Mouse (Mus musculus): Measurements from ENCODE around the gene Tctn3.
"Not testable (repeated sequence)": the region's sequence is repeated elsewhere in the genome, so short reads cannot be mapped to it uniquely, and the experiment has no call there.

The Tctn3 gene

GRCm38 (mm10) chr19:40621616-40622015 is 9.6 kb upstream of the Tctn3 start:
- DNase-seq, result not testable (repeated sequence)

- DNase-seq, result no peak
Measured at GRCm38 (mm10) chr19:40616021-40616420, 4.0 kb upstream of the Tctn3 start.

- DNase-seq, result no peak
Measured at GRCm38 (mm10) chr19:40614811-40615210, 2.8 kb upstream of the Tctn3 start.

- no peak for DNase-seq
Measured at GRCm38 (mm10) chr19:40607676-40608075, 4.4 kb downstream of the Tctn3 start.

GRCm38 (mm10) chr19:40605189-40605588 is 6.8 kb downstream of the Tctn3 start:
- no peak for DNase-seq

- no peak for DNase-seq
Measured at GRCm38 (mm10) chr19:40601870-40602269, 10.2 kb downstream of the Tctn3 start.

GRCm38 (mm10) chr19:40600846-40601245 is 11.2 kb downstream of the Tctn3 start:
- DNase-seq, result not testable (repeated sequence)

GRCm38 (mm10) chr19:40595831-40596230 is 16.2 kb downstream of the Tctn3 start:
- DNase-seq, result no peak

- DNase-seq, result no peak
Measured at GRCm38 (mm10) chr19:40595231-40595630, 16.8 kb downstream of the Tctn3 start.

- no peak for DNase-seq
Measured at GRCm38 (mm10) chr19:40589530-40589880, 22.5 kb downstream of the Tctn3 start.

- DNase-seq, result peak; percentile 94
Measured at GRCm38 (mm10) chr19:40588847-40589529, 23.0 kb downstream of the Tctn3 start.

GRCm38 (mm10) chr19:40588293-40588654 is 23.8 kb downstream of the Tctn3 start, which contains the start of gene Aldh18a1:
TSS of gene Aldh18a1 (minus strand) at chr19:40588463.
- peak; percentile 97 for DNase-seq

GRCm38 (mm10) chr19:40587491-40588292 is 24.3 kb downstream of the Tctn3 start:
- peak; percentile 3 for DNase-seq

- no peak for DNase-seq
Measured at GRCm38 (mm10) chr19:40586908-40587307, 25.1 kb downstream of the Tctn3 start.

- no peak for DNase-seq
Measured at GRCm38 (mm10) chr19:40581662-40582061, 30.4 kb downstream of the Tctn3 start.

GRCm38 (mm10) chr19:40580902-40581301 is 31.1 kb downstream of the Tctn3 start:
- DNase-seq, result no peak

- no peak for DNase-seq
Measured at GRCm38 (mm10) chr19:40575438-40575837, 36.6 kb downstream of the Tctn3 start.

GRCm38 (mm10) chr19:40570726-40571125 is 41.3 kb downstream of the Tctn3 start:
- no peak for DNase-seq

- DNase-seq, result no peak
Measured at GRCm38 (mm10) chr19:40567616-40568015, 44.4 kb downstream of the Tctn3 start.

- DNase-seq, result no peak
Measured at GRCm38 (mm10) chr19:40563880-40564645, 48.0 kb downstream of the Tctn3 start.

- DNase-seq, result not testable (repeated sequence)
Measured at GRCm38 (mm10) chr19:40561521-40561920, 50.5 kb downstream of the Tctn3 start.

GRCm38 (mm10) chr19:40556029-40556428 is 56.0 kb downstream of the Tctn3 start:
- DNase-seq, result no peak

- DNase-seq, result no peak
Measured at GRCm38 (mm10) chr19:40555136-40555535, 56.9 kb downstream of the Tctn3 start.

GRCm38 (mm10) chr19:40554343-40554742 is 57.7 kb downstream of the Tctn3 start:
- no peak for DNase-seq
